Mouse (Mus musculus): ENCODE data around the gene Stk38. TPM values are rescaled to one million over a fixed set of nuclear protein-coding genes. Genes with fewer than 3 reads are reported as not detected.

Gene Stk38
- total and polyA plus RNA-seq, 3 experiments: 29.0 to 56.4 (median 56.0) TPM

GRCm38 (mm10) chr17:29044146-29044924, 36.5 kb upstream of the Stk38 start:
- in situ Hi-C loops (cut with MboI; ENCODE audit: low pct_ligation_motif_present, low pct_unique_long_range_greater_than_20kb, low sequenced_read_pairs): no loop called here
- no peak for DNase-seq (ENCODE audit: extremely low read depth)
- H3K4me3 ChIP-seq (replicated peaks in 1 of 3; ENCODE audit: low read depth in 2 of 3, low read length in 2 of 3, poor library complexity in 1 of 3): no peak overlapping the region
- peaks cover 71 to 80% of the 10 kb centered on the region in 2 experiments for H3K36me3 ChIP-seq (replicated peaks in 1 of 2; ENCODE audit: control insufficient read depth in 1 of 2, insufficient read depth in 1 of 2, low read length in 1 of 2)
- no peaks in the 10 kb centered on the region for H3K27me3 ChIP-seq (replicated peaks)
- peak overlapping the region; percentile 6; the same call in 1 of the 2 replicates for H3K27ac ChIP-seq (ENCODE audit: insufficient read depth, low read depth)
- H3K4me1 ChIP-seq (ENCODE audit: control insufficient read depth in 1 of 2, insufficient read depth in 2 of 2): peaks cover 2 to 15% of the 10 kb centered on the region in 2 experiments; a peak in 3 of 4 replicates
- no peak overlapping the region for H3K9ac ChIP-seq (ENCODE audit: insufficient read depth, low read depth)
- H3K79me2 ChIP-seq (replicated peaks; ENCODE audit: control insufficient read depth, extremely low read depth, insufficient read depth, poor library complexity, severe bottlenecking): peaks cover 26% of the 10 kb centered on the region
- no peak overlapping the region for H3K4me2 ChIP-seq (ENCODE audit: insufficient read depth, low read depth, poor library complexity, severe bottlenecking)
- dilution Hi-C loops (cut with MboI; ENCODE audit: extremely low pct_ligation_motif_present, extremely low pct_unique_long_range_greater_than_20kb, low sequenced_read_pairs): no loop called here
- TF ChIP-seq USF1 (IDR thresholded peaks at IDR 0.05; ENCODE audit: low read depth, low read length) (no peak), EP300 (IDR thresholded peaks at IDR 0.05; ENCODE audit: low read length) (no peak), HCFC1 (IDR thresholded peaks at IDR 0.05; ENCODE audit: low read depth, low read length) (no peak), TCF12 (IDR thresholded peaks at IDR 0.05; ENCODE audit: low read depth, low read length) (no peak), BHLHE40 (IDR thresholded peaks at IDR 0.05; ENCODE audit: low read depth, low read length) (no peak), IRF4 (IDR thresholded peaks at IDR 0.05; ENCODE audit: low read depth, low read length) (no peak), MAZ (IDR thresholded peaks at IDR 0.05; ENCODE audit: low read depth, low read length) (no peak), MAFK (IDR thresholded peaks at IDR 0.05; ENCODE audit: insufficient replicate concordance, low read length) (no peak), ZKSCAN1 (IDR thresholded peaks at IDR 0.05; ENCODE audit: borderline replicate concordance, low read depth, low read length) (no peak), PAX5 (IDR thresholded peaks at IDR 0.05; ENCODE audit: low read length) (no peak), UBTF (IDR thresholded peaks at IDR 0.05; ENCODE audit: low read depth, low read length) (no peak), E2F4 (IDR thresholded peaks at IDR 0.05; ENCODE audit: insufficient replicate concordance, low read depth, low read length) (no peak), MYC (IDR thresholded peaks at IDR 0.05; ENCODE audit: low read depth, low read length) (no peak), MAX (IDR thresholded peaks at IDR 0.05; ENCODE audit: low read length) (no peak), POLR2A (IDR thresholded peaks at IDR 0.05; ENCODE audit: low read depth, low read length) (no peak; the same call in 1 of the 2 replicates), CHD1 (IDR thresholded peaks at IDR 0.05; ENCODE audit: low read depth, low read length) (no peak), SIN3A (IDR thresholded peaks at IDR 0.05; ENCODE audit: low read length) (no peak), MEF2A (IDR thresholded peaks at IDR 0.05; ENCODE audit: borderline replicate concordance, low read depth, low read length) (no peak), RAD21 (IDR thresholded peaks at IDR 0.05; ENCODE audit: low read depth, low read length) (no peak), CHD2 (IDR thresholded peaks at IDR 0.05; ENCODE audit: low read length) (no peak)
- H3K9me3 ChIP-seq (replicated peaks; ENCODE audit: low read length): no peaks in the 10 kb centered on the region

GRCm38 (mm10) chr17:29043583-29043982, 35.8 kb upstream of the Stk38 start:
- H3K27me3 ChIP-seq (replicated peaks): no peaks in the 10 kb centered on the region
- no peak overlapping the region for H3K4me3 ChIP-seq (replicated peaks in 1 of 3; ENCODE audit: low read depth in 2 of 3, low read length in 2 of 3, poor library complexity in 1 of 3)
- DNase-seq (ENCODE audit: extremely low read depth): no peak
- no peak overlapping the region for H3K9ac ChIP-seq (ENCODE audit: insufficient read depth, low read depth)
- in situ Hi-C loops (cut with MboI; ENCODE audit: low pct_ligation_motif_present, low pct_unique_long_range_greater_than_20kb, low sequenced_read_pairs) (no loop called here), dilution Hi-C loops (cut with MboI; ENCODE audit: extremely low pct_ligation_motif_present, extremely low pct_unique_long_range_greater_than_20kb, low sequenced_read_pairs) (no loop called here)
- H3K9me3 ChIP-seq (replicated peaks; ENCODE audit: low read length): no peaks in the 10 kb centered on the region
- no peak for TF ChIP-seq GABPA (IDR thresholded peaks at IDR 0.05; ENCODE audit: insufficient replicate concordance, low read depth, low read length)
- peak; percentile 68; the same call in 1 of the 2 replicates for TF ChIP-seq POLR2AphosphoS2 (IDR thresholded peaks at IDR 0.05; ENCODE audit: low read depth, low read length)
- no peak for TF ChIP-seq MAX (IDR thresholded peaks at IDR 0.05; ENCODE audit: low read length)
- no peak for TF ChIP-seq BHLHE40 (IDR thresholded peaks at IDR 0.05; ENCODE audit: low read depth, low read length)
- TF ChIP-seq NELFE (IDR thresholded peaks at IDR 0.05; ENCODE audit: low read depth, low read length): no peak
- no peak for TF ChIP-seq POLR2A (IDR thresholded peaks at IDR 0.05; ENCODE audit: low read depth, low read length)
- TF ChIP-seq USF1 (IDR thresholded peaks at IDR 0.05; ENCODE audit: low read depth, low read length): no peak
- H3K36me3 ChIP-seq (replicated peaks in 1 of 2; ENCODE audit: control insufficient read depth in 1 of 2, insufficient read depth in 1 of 2, low read length in 1 of 2): peaks cover 76 to 82% of the 10 kb centered on the region in 2 experiments
- peaks cover 34% of the 10 kb centered on the region for H3K79me2 ChIP-seq (replicated peaks; ENCODE audit: control insufficient read depth, extremely low read depth, insufficient read depth, poor library complexity, severe bottlenecking)
- no peak overlapping the region for H3K4me2 ChIP-seq (ENCODE audit: insufficient read depth, low read depth, poor library complexity, severe bottlenecking)
- H3K4me1 ChIP-seq (ENCODE audit: control insufficient read depth in 1 of 2, insufficient read depth in 2 of 2): peaks cover 2 to 17% of the 10 kb centered on the region in 2 experiments; a peak in 3 of 4 replicates
- H3K27ac ChIP-seq (ENCODE audit: insufficient read depth, low read depth): no peak overlapping the region

All from CH12.LX (cell line).